Mouse (Mus musculus): ENCODE measurements at regions not wholly inside any gene's neighbourhood (a gene's known extent, or its start where the extent isn't known, plus 50 kb on each side); places are given as distances from the start of the nearest gene placed in this dataset.
"Not testable (repeated sequence)": the region's sequence is repeated elsewhere in the genome, so short reads cannot be mapped to it uniquely, and the experiment has no call there.

GRCm38 (mm10) chr15:96089676-96090075, 197.6 kb upstream of the Arid2 start:
- no peaks in the 10 kb centered on the region for H3K36me3 ChIP-seq (replicated peaks)
- no peak overlapping the region for H3K27ac ChIP-seq (replicated peaks)
- no peak for DNase-seq (ENCODE audit: low spot score)
- H3K27me3 ChIP-seq (replicated peaks; ENCODE audit: low read depth, poor library complexity, severe bottlenecking): no peaks in the 10 kb centered on the region
- no peaks in the 10 kb centered on the region for H3K9me3 ChIP-seq
- H3K4me1 ChIP-seq: no peaks in the 10 kb centered on the region
- 92% methylated on average over 9 of the region's 9 CpGs for WGBS
- H3K4me3 ChIP-seq: no peak overlapping the region

GRCm38 (mm10) chr15:96096438-96096837, 190.9 kb upstream of the Arid2 start:
- no peak for DNase-seq (ENCODE audit: low spot score)
- WGBS: 84% methylated on average over 3 of the region's 3 CpGs

GRCm38 (mm10) chr15:96098821-96099220, 188.5 kb upstream of the Arid2 start:
- whole genome bisulfite sequencing: 84% methylated on average over 5 of the region's 5 CpGs
- Histone ChIP-seq H3K4me1 (peaks cover 6% of the 10 kb centered on the region; the same call in 1 of the 2 replicates), H3K4me3 (no peak overlapping the region), H3K36me3 (replicated peaks) (no peaks in the 10 kb centered on the region), H3K9me3 (no peaks in the 10 kb centered on the region), H3K27ac (replicated peaks) (no peak overlapping the region), H3K27me3 (replicated peaks; ENCODE audit: low read depth, poor library complexity, severe bottlenecking) (no peaks in the 10 kb centered on the region)
- no peak for DNase-seq (ENCODE audit: low spot score)

More at GRCm38 (mm10) chr15:96096438-96096837, 190.9 kb upstream of the Arid2 start:
- Histone ChIP-seq H3K27me3 (replicated peaks; ENCODE audit: low read depth, poor library complexity, severe bottlenecking) (no peaks in the 10 kb centered on the region), H3K9me3 (no peaks in the 10 kb centered on the region), H3K4me1 (peaks cover 6% of the 10 kb centered on the region; the same call in 1 of the 2 replicates), H3K4me3 (no peak overlapping the region), H3K27ac (replicated peaks) (no peak overlapping the region), H3K36me3 (replicated peaks) (no peaks in the 10 kb centered on the region)

GRCm38 (mm10) chr15:96099844-96100640, 187.3 kb upstream of the Arid2 start:
- not testable (repeated sequence) for H3K27me3 ChIP-seq (replicated peaks; ENCODE audit: low read depth, poor library complexity, severe bottlenecking); H3K4me1 ChIP-seq; H3K27ac ChIP-seq (replicated peaks); H3K9me3 ChIP-seq; H3K4me3 ChIP-seq; DNase-seq (ENCODE audit: low spot score); H3K36me3 ChIP-seq (replicated peaks)
- 80% methylated on average over 13 of the region's 13 CpGs for WGBS

GRCm38 (mm10) chr15:96103737-96104136, 183.6 kb upstream of the Arid2 start:
- Histone ChIP-seq H3K4me1 (peaks cover 6% of the 10 kb centered on the region; the same call in 1 of the 2 replicates), H3K36me3 (replicated peaks) (no peaks in the 10 kb centered on the region), H3K27ac (replicated peaks) (no peak overlapping the region), H3K27me3 (replicated peaks; ENCODE audit: low read depth, poor library complexity, severe bottlenecking) (no peaks in the 10 kb centered on the region), H3K4me3 (no peak overlapping the region), H3K9me3 (no peaks in the 10 kb centered on the region)
- 56% methylated on average over 6 of the region's 6 CpGs for WGBS
- DNase-seq (ENCODE audit: low spot score): no peak

- Histone ChIP-seq H3K27ac (replicated peaks) (no peak overlapping the region), H3K4me1 (no peaks in the 10 kb centered on the region), H3K36me3 (replicated peaks) (no peaks in the 10 kb centered on the region), H3K9me3 (peaks cover 3% of the 10 kb centered on the region; the same call in 1 of the 2 replicates), H3K4me3 (no peak overlapping the region), H3K27me3 (replicated peaks; ENCODE audit: low read depth, poor library complexity, severe bottlenecking) (no peaks in the 10 kb centered on the region)
- 51% methylated on average over 4 of the region's 4 CpGs for WGBS
- no peak for DNase-seq (ENCODE audit: low spot score)
Observed at GRCm38 (mm10) chr15:96107503-96107902, 179.8 kb upstream of the Arid2 start.

GRCm38 (mm10) chr15:96113091-96113490, 174.2 kb upstream of the Arid2 start:
- WGBS: 85% methylated on average over 13 of the region's 13 CpGs
- Histone ChIP-seq H3K9me3 (peaks cover 3% of the 10 kb centered on the region; the same call in 1 of the 2 replicates), H3K4me1 (0 out of 2 replicates have a peak, but pooled peaks cover 4% of the 10 kb centered on the region), H3K27ac (replicated peaks) (no peak overlapping the region), H3K27me3 (replicated peaks; ENCODE audit: low read depth, poor library complexity, severe bottlenecking) (no peaks in the 10 kb centered on the region), H3K36me3 (replicated peaks) (no peaks in the 10 kb centered on the region), H3K4me3 (no peak overlapping the region)
- DNase-seq (ENCODE audit: low spot score): no peak

GRCm38 (mm10) chr15:96114616-96115015, 172.7 kb upstream of the Arid2 start:
- DNase-seq (ENCODE audit: low spot score): no peak
- no peaks in the 10 kb centered on the region for H3K36me3 ChIP-seq (replicated peaks)
- peaks cover 2% of the 10 kb centered on the region; the same call in 1 of the 2 replicates for H3K9me3 ChIP-seq
- 0 out of 2 replicates have a peak, but pooled peaks cover 4% of the 10 kb centered on the region for H3K4me1 ChIP-seq
- no peaks in the 10 kb centered on the region for H3K27me3 ChIP-seq (replicated peaks; ENCODE audit: low read depth, poor library complexity, severe bottlenecking)
- H3K27ac ChIP-seq (replicated peaks): no peak overlapping the region
- WGBS: 74% methylated on average over 9 of the region's 9 CpGs
- no peak overlapping the region for H3K4me3 ChIP-seq

- WGBS: 50% methylated on average over 10 of the region's 10 CpGs
- 0 out of 2 replicates have a peak, but pooled peaks cover 4% of the 10 kb centered on the region for H3K4me1 ChIP-seq
Observed at GRCm38 (mm10) chr15:96115196-96115595, 172.1 kb upstream of the Arid2 start.

GRCm38 (mm10) chr15:96119240-96119639, 168.1 kb upstream of the Arid2 start:
- H3K4me3 ChIP-seq: no peak overlapping the region
- no peaks in the 10 kb centered on the region for H3K36me3 ChIP-seq (replicated peaks)
- no peak for DNase-seq (ENCODE audit: low spot score)
- WGBS: 93% methylated on average over 7 of the region's 7 CpGs
- H3K27me3 ChIP-seq (replicated peaks; ENCODE audit: low read depth, poor library complexity, severe bottlenecking): no peaks in the 10 kb centered on the region
- H3K27ac ChIP-seq (replicated peaks): no peak overlapping the region
- H3K9me3 ChIP-seq: 0 out of 2 replicates have a peak, but pooled peaks cover 2% of the 10 kb centered on the region
- 0 out of 2 replicates have a peak, but pooled peaks cover 4% of the 10 kb centered on the region for H3K4me1 ChIP-seq

More at GRCm38 (mm10) chr15:96115196-96115595, 172.1 kb upstream of the Arid2 start:
- no peak for DNase-seq (ENCODE audit: low spot score)
- H3K4me3 ChIP-seq: no peak overlapping the region
- no peaks in the 10 kb centered on the region for H3K9me3 ChIP-seq
- no peak overlapping the region for H3K27ac ChIP-seq (replicated peaks)
- no peaks in the 10 kb centered on the region for H3K27me3 ChIP-seq (replicated peaks; ENCODE audit: low read depth, poor library complexity, severe bottlenecking)
- H3K36me3 ChIP-seq (replicated peaks): no peaks in the 10 kb centered on the region

- DNase-seq (ENCODE audit: low spot score): no peak
- Histone ChIP-seq H3K27me3 (replicated peaks; ENCODE audit: low read depth, poor library complexity, severe bottlenecking) (no peaks in the 10 kb centered on the region), H3K27ac (replicated peaks) (no peak overlapping the region), H3K36me3 (replicated peaks) (no peaks in the 10 kb centered on the region), H3K4me3 (no peak overlapping the region), H3K9me3 (0 out of 2 replicates have a peak, but pooled peaks cover 2% of the 10 kb centered on the region), H3K4me1 (no peaks in the 10 kb centered on the region)
- 86% methylated on average over 6 of the region's 6 CpGs for WGBS
Observed at GRCm38 (mm10) chr15:96124397-96124796, 162.9 kb upstream of the Arid2 start.

- no peaks in the 10 kb centered on the region for H3K9me3 ChIP-seq
- no peaks in the 10 kb centered on the region for H3K27me3 ChIP-seq (replicated peaks; ENCODE audit: low read depth, poor library complexity, severe bottlenecking)
- DNase-seq (ENCODE audit: low spot score): no peak
- no peak overlapping the region for H3K27ac ChIP-seq (replicated peaks)
- H3K4me1 ChIP-seq: peaks cover 18% of the 10 kb centered on the region
- H3K4me3 ChIP-seq: no peak overlapping the region
- 82% methylated on average over 4 of the region's 4 CpGs for WGBS
- H3K36me3 ChIP-seq (replicated peaks): no peaks in the 10 kb centered on the region
Observed at GRCm38 (mm10) chr15:96129699-96130098, 157.6 kb upstream of the Arid2 start.

GRCm38 (mm10) chr15:96130531-96130930, 156.8 kb upstream of the Arid2 start:
- no peak overlapping the region for H3K4me3 ChIP-seq
- 71% methylated on average over 8 of the region's 8 CpGs for WGBS

More at GRCm38 (mm10) chr15:96130531-96130930, 156.8 kb upstream of the Arid2 start:
- H3K27ac ChIP-seq (replicated peaks): no peak overlapping the region
- no peaks in the 10 kb centered on the region for H3K36me3 ChIP-seq (replicated peaks)
- no peak for DNase-seq (ENCODE audit: low spot score)
- H3K27me3 ChIP-seq (replicated peaks; ENCODE audit: low read depth, poor library complexity, severe bottlenecking): no peaks in the 10 kb centered on the region
- no peaks in the 10 kb centered on the region for H3K9me3 ChIP-seq
- peaks cover 25% of the 10 kb centered on the region for H3K4me1 ChIP-seq

Data from embryonic facial prominence, embryonic 10.5 days (tissue).